Mouse (Mus musculus): ENCODE results near the gene Vmn2r96. TPM values are rescaled to one million over a fixed set of nuclear protein-coding genes. Genes with fewer than 3 reads are reported as not detected.

The Vmn2r96 gene
- 2.1 and 3.6 TPM in 2 replicates for total RNA-seq (2023)

GRCm38 (mm10) chr17:18572851-18573250, at the start of gene Vmn2r96:
Gene Vmn2r96 (plus strand): TSS chr17:18573151.

Other genes starting within 250 kb of the Vmn2r96 start
- gene Vmn2r95, start 149.1 kb upstream of the Vmn2r96 start, total RNA-seq (2023), result not detected in 2 replicates

Data from neutrophil, adult 65 days (primary cell).